Mouse (Mus musculus) ES-E14 (cell line): ENCODE measurements around the gene Slc6a1.

Experiments
- MAFK ChIP-seq: IDR thresholded peaks from 2 replicates; pipeline ENCODE4 v1.6.1; 2014; ENCODE audit warnings: mild to moderate bottlenecking, low read depth, low read length, inconsistent platforms; ENCODE audit not compliant: insufficient read depth
- ZC3H11A ChIP-seq: IDR thresholded peaks from 2 replicates; pipeline ENCODE4 v1.6.1; 2012; ENCODE audit warnings: low read depth, mild to moderate bottlenecking, inconsistent platforms, low read length, borderline replicate concordance

- no peak for TF ChIP-seq MAFK
- TF ChIP-seq ZC3H11A, result no peak
Measured at GRCm38 (mm10) chr6:114267979-114268378, 14.5 kb upstream of the Slc6a1 start.
